Mouse (Mus musculus): Measurements from ENCODE around the gene Ntn1. TPM values are rescaled to one million over a fixed set of nuclear protein-coding genes. Genes with fewer than 3 reads are reported as not detected.

Ntn1 gene
- polyA plus RNA-seq, 1 experiment from 2014 or later = 0.15 TPM

DNA sequence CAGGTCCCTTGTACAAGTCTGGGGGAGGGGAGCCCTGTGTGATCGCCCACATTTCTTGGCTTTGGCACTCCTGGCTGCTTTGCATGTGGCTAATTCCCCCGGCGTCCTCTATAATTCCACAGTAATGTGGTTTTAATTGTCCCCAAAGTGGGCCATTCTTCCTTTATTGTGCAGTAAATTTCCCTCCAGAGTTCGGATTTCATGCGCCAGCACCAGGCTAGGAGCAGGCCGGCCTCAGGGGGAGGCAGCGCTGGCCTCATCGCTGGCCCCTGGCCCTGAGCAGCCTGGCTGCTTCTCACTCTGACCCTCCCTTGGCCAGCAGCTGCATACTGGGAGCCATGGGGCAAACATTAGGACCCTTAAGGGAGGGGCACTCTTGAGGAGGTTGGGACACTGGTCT is 110.0 kb downstream of the Ntn1 start:
- 65% methylated on average over 8 of the region's 8 CpGs for WGBS (ENCODE audit: insufficient replicate concordance)
- no peak overlapping the region for H3K9ac ChIP-seq
- H3K36me3 ChIP-seq (replicated peaks) = no peaks in the 10 kb centered on the region
- ATAC-seq (ENCODE audit: insufficient read depth) = no peak
- no peak overlapping the region for H3K27ac ChIP-seq (replicated peaks)
- no peaks in the 10 kb centered on the region; the same call in 1 of the 2 replicates for H3K27me3 ChIP-seq
- no peaks in the 10 kb centered on the region for H3K4me1 ChIP-seq (replicated peaks)
- no peaks in the 10 kb centered on the region for H3K9me3 ChIP-seq (replicated peaks)
- H3K4me2 ChIP-seq = no peak overlapping the region
- no peak overlapping the region for H3K4me3 ChIP-seq (replicated peaks)

DNA sequence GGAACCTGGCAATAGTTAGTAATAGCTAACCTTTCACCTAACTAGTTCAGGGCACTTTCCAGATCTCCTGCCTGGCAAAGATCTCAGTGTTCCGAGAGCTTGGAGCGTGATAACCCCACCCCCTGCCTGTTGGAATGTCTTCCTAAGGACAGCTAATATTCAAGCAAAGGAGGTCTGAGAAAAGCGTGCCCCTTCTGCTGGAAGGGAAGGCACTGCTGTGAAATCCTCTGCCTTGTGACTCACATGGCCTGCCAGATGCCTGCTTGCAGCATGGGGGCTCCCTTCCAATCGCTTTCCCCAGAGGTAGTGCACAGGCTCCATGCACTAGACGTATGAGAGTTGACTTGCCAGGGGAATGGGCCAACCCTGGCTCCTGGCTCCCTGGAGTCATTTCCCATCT is 113.3 kb downstream of the Ntn1 start:
- Histone ChIP-seq H3K27me3 (no peaks in the 10 kb centered on the region; the same call in 1 of the 2 replicates), H3K36me3 (replicated peaks) (no peaks in the 10 kb centered on the region), H3K9me3 (replicated peaks) (no peaks in the 10 kb centered on the region), H3K4me3 (replicated peaks) (no peak overlapping the region), H3K4me1 (replicated peaks) (no peaks in the 10 kb centered on the region), H3K4me2 (no peak overlapping the region), H3K9ac (no peak overlapping the region), H3K27ac (replicated peaks) (no peak overlapping the region)
- ATAC-seq (ENCODE audit: insufficient read depth) = no peak
- 62% methylated on average over 5 of the region's 5 CpGs for WGBS (ENCODE audit: insufficient replicate concordance)

DNA sequence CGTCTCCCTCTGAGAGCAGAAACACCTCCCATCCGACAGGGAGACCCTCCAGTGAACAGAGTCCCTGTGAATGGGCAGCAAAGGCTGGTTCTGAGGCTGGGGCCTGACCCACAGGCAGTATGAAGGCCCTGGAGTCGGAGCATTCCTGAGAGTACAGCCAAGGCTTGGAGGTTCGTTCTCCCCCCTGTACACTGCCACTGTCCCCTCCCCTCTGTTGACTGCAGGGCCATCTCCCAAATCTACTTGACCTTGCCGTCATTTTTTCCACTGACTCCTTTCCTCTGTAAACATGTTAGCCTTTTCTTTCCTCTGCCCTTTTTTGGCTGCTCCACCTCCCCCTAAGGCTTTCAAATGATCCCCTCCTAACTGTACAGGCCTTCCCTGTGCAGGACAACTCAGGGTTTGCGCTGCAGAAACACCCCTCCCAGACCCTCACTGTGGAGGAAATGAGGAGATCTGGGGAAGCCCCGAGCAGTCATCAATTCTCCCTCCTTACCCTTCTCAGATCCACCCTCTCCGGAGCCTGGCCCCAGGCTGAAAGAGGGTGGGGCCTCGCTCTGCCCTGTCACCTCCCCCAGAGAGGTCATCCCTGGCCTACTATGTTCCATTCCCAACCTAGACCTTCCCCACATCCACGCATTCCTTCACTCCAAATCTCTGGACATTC is 114.3 kb downstream of the Ntn1 start:
- Histone ChIP-seq H3K4me2 (no peak overlapping the region), H3K4me3 (replicated peaks) (no peak overlapping the region), H3K27ac (replicated peaks) (no peak overlapping the region), H3K27me3 (no peaks in the 10 kb centered on the region; the same call in 1 of the 2 replicates), H3K4me1 (replicated peaks) (no peaks in the 10 kb centered on the region), H3K9me3 (replicated peaks) (no peaks in the 10 kb centered on the region), H3K9ac (no peak overlapping the region), H3K36me3 (replicated peaks) (no peaks in the 10 kb centered on the region)
- WGBS (ENCODE audit: insufficient replicate concordance) = 44% methylated on average over 10 of the region's 10 CpGs
- no peak for ATAC-seq (ENCODE audit: insufficient read depth)

DNA sequence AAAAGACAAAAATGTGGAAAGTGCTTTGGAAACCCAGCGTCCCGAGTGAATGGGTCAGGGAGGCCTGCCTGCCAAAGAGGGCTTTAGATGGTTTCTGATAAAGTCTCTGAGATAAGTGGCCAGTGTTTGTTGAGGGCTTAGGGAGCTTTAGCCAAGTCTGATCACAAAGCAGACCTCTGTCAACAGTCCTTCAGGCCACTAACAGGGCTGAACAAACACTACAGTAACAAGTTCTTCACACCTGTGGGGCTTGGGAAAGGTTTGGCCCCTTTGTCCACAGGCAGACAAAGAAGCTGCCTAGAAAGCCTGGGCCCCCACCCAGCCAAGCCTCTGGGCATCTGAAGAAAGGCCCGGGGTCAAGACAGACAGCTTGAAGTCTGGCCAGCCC is 114.9 kb downstream of the Ntn1 start:
- WGBS (ENCODE audit: insufficient replicate concordance) = 43% methylated on average over 3 of the region's 3 CpGs
- H3K27ac ChIP-seq (replicated peaks) = no peak overlapping the region

DNA sequence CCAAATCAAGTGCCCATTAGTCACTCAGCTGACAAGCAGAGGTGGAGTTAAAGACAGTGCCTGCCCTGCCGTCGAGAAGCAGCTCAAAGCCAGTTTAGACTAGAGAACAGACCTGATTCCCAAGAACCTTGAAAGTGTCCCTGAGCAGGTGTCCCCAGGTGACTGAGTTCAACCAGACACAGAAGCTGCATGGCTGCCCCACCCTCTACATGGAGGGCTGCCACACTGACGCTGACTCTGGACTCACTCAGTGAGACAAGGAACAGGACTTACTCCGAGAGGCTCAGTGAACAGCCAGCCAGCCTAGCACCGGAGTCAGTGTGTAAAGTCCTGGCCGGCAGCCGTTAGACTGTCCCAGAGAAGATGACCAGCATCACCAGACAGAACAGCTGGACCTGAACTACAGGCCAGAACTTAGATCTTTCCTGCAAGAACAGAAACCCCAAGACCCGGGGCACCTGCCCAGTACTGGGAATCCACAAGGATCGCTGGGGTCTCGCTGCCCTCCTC is 120.6 kb downstream of the Ntn1 start:
- Histone ChIP-seq H3K9ac (no peak overlapping the region), H3K36me3 (replicated peaks) (no peaks in the 10 kb centered on the region), H3K4me3 (replicated peaks) (no peak overlapping the region), H3K27me3 (peaks cover 9% of the 10 kb centered on the region; the same call in 1 of the 2 replicates), H3K27ac (replicated peaks) (no peak overlapping the region), H3K4me1 (replicated peaks) (no peaks in the 10 kb centered on the region), H3K9me3 (replicated peaks) (no peaks in the 10 kb centered on the region), H3K4me2 (no peak overlapping the region)
- WGBS (ENCODE audit: insufficient replicate concordance) = 62% methylated on average over 10 of the region's 10 CpGs
- no peak for ATAC-seq (ENCODE audit: insufficient read depth)

More for the DNA sequence above, 114.9 kb downstream of the Ntn1 start:
- Histone ChIP-seq H3K4me3 (replicated peaks) (no peak overlapping the region), H3K36me3 (replicated peaks) (no peaks in the 10 kb centered on the region), H3K9me3 (replicated peaks) (no peaks in the 10 kb centered on the region), H3K4me1 (replicated peaks) (no peaks in the 10 kb centered on the region), H3K4me2 (no peak overlapping the region), H3K9ac (no peak overlapping the region), H3K27me3 (no peaks in the 10 kb centered on the region)
- ATAC-seq (ENCODE audit: insufficient read depth) = no peak

GRCm38 (mm10) chr11:68276945-68277344 is 123.7 kb downstream of the Ntn1 start:
- WGBS (ENCODE audit: insufficient replicate concordance) = 27% methylated on average over 7 of the region's 7 CpGs
- no peak for ATAC-seq (ENCODE audit: insufficient read depth)
- H3K36me3 ChIP-seq (replicated peaks) = no peaks in the 10 kb centered on the region

GRCm38 (mm10) chr11:68274331-68274811 is 126.3 kb downstream of the Ntn1 start:
- no peak overlapping the region for H3K27ac ChIP-seq (replicated peaks)
- peaks cover 9% of the 10 kb centered on the region; the same call in 1 of the 2 replicates for H3K27me3 ChIP-seq
- H3K4me3 ChIP-seq (replicated peaks) = no peak overlapping the region
- H3K9ac ChIP-seq = no peak overlapping the region
- no peaks in the 10 kb centered on the region for H3K36me3 ChIP-seq (replicated peaks)
- 61% methylated on average over 10 of the region's 10 CpGs for WGBS (ENCODE audit: insufficient replicate concordance)
- no peaks in the 10 kb centered on the region for H3K4me1 ChIP-seq (replicated peaks)
- ATAC-seq (ENCODE audit: insufficient read depth) = no peak
- H3K4me2 ChIP-seq = no peak overlapping the region
- H3K9me3 ChIP-seq (replicated peaks) = no peaks in the 10 kb centered on the region

More at GRCm38 (mm10) chr11:68276945-68277344, 123.7 kb downstream of the Ntn1 start:
- H3K4me1 ChIP-seq (replicated peaks) = no peaks in the 10 kb centered on the region
- H3K9me3 ChIP-seq (replicated peaks) = no peaks in the 10 kb centered on the region
- H3K4me3 ChIP-seq (replicated peaks) = no peak overlapping the region
- H3K27me3 ChIP-seq = peaks cover 9% of the 10 kb centered on the region; the same call in 1 of the 2 replicates
- no peak overlapping the region for H3K9ac ChIP-seq
- no peak overlapping the region for H3K27ac ChIP-seq (replicated peaks)
- H3K4me2 ChIP-seq = no peak overlapping the region

DNA sequence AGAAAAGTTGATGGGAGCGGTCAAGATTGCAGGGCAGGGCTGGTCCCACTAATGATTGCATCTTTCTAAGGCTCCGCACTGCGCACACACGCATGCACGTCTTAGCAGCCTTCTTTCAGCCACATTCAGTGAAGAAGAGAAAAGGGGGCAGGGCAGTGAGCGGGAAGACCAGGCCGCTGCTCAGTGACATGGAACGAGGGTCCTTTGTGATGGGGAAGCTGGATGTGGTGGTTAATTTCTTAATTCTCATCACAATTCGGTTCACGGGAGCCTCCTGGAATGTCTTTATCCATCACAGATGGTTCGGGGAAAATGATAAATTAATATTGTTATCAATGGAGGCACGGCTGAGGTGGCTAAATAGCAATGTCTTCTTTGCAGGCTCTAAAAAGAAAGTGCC is 126.8 kb downstream of the Ntn1 start:
- WGBS (ENCODE audit: insufficient replicate concordance) = 71% methylated on average over 12 of the region's 12 CpGs
- H3K4me1 ChIP-seq (replicated peaks) = no peaks in the 10 kb centered on the region
- H3K9ac ChIP-seq = no peak overlapping the region
- no peak for ATAC-seq (ENCODE audit: insufficient read depth)
- H3K36me3 ChIP-seq (replicated peaks) = no peaks in the 10 kb centered on the region
- H3K27ac ChIP-seq (replicated peaks) = no peak overlapping the region
- peaks cover 9% of the 10 kb centered on the region; the same call in 1 of the 2 replicates for H3K27me3 ChIP-seq
- no peak overlapping the region for H3K4me2 ChIP-seq
- H3K9me3 ChIP-seq (replicated peaks) = no peaks in the 10 kb centered on the region
- no peak overlapping the region for H3K4me3 ChIP-seq (replicated peaks)

DNA sequence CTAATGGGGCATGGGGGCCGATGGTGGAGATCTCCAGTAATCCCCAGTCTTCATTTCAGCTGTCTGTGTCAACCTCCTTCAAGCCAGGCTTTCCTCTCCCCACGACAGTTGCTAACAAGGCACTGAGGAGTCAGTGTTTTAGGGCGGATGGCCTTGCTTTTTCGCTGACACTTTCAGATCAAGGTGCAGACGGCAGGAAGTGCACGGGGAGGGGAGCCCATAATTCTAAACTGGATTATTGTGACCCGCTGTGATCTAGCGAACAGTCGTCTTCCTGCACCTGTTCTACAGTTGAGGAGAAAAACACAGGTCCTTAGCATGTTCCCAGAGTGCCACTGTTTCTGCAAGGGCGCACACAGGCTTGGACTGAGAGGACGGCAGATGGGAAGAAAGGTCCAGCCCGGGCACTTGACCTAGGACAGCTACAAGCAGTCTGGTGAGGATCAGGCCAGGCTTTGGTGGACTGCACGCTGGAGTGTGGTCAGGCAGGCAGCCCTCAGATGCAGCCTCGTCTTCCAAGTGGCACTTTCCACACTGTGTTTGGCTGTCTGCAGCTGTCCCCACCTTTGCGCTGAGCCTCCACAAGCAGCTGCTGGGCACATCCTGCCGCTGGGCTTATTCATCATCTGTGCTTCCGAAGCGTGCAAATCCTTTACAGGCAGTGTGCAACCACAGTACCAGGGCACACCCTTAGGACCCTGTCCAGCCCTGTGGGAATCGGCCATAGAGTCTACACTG is 129.7 kb downstream of the Ntn1 start:
- Histone ChIP-seq H3K4me2 (no peak overlapping the region), H3K4me3 (replicated peaks) (no peak overlapping the region), H3K36me3 (replicated peaks) (no peaks in the 10 kb centered on the region), H3K4me1 (replicated peaks) (no peaks in the 10 kb centered on the region), H3K9ac (no peak overlapping the region), H3K9me3 (replicated peaks) (no peaks in the 10 kb centered on the region), H3K27ac (replicated peaks) (no peak overlapping the region), H3K27me3 (no peaks in the 10 kb centered on the region)
- WGBS (ENCODE audit: insufficient replicate concordance) = 63% methylated on average over 19 of the region's 19 CpGs
- ATAC-seq (ENCODE audit: insufficient read depth) = no peak

DNA sequence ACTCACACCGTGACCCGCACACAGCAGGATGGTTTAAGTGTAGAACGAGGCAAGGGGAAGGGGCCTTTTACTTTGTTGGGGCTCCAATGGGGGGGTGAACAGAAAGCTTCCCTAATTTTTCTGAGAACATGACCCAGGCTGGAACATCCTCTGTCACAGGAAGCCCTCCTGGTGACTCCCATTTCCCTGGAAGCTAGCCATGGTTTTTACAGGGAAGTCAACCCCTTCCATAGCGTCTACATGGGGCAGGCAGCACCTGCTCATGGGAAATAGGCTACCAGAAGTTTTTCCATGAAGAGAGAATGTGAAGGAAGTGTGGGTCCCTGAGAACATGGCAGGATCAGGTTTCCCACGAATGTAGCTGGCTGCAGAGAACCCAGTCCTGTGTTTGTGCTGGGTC is 136.3 kb downstream of the Ntn1 start:
- no peak overlapping the region for H3K4me3 ChIP-seq (replicated peaks)
- H3K9me3 ChIP-seq (replicated peaks) = no peaks in the 10 kb centered on the region
- H3K9ac ChIP-seq = no peak overlapping the region
- ATAC-seq (ENCODE audit: insufficient read depth) = no peak
- H3K27ac ChIP-seq (replicated peaks) = no peak overlapping the region
- H3K27me3 ChIP-seq = no peaks in the 10 kb centered on the region
- WGBS (ENCODE audit: insufficient replicate concordance) = 64% methylated on average over 5 of the region's 5 CpGs
- H3K36me3 ChIP-seq (replicated peaks) = no peaks in the 10 kb centered on the region
- H3K4me2 ChIP-seq = no peak overlapping the region
- H3K4me1 ChIP-seq (replicated peaks) = no peaks in the 10 kb centered on the region

GRCm38 (mm10) chr11:68263100-68263499 is 137.5 kb downstream of the Ntn1 start:
- ATAC-seq (ENCODE audit: insufficient read depth) = no peak
- no peaks in the 10 kb centered on the region for H3K9me3 ChIP-seq (replicated peaks)
- 55% methylated on average over 5 of the region's 5 CpGs for WGBS (ENCODE audit: insufficient replicate concordance)

More at GRCm38 (mm10) chr11:68263100-68263499, 137.5 kb downstream of the Ntn1 start:
- no peak overlapping the region for H3K4me2 ChIP-seq
- H3K27ac ChIP-seq (replicated peaks) = no peak overlapping the region
- H3K27me3 ChIP-seq = no peaks in the 10 kb centered on the region
- no peak overlapping the region for H3K4me3 ChIP-seq (replicated peaks)
- no peak overlapping the region for H3K9ac ChIP-seq
- no peaks in the 10 kb centered on the region for H3K4me1 ChIP-seq (replicated peaks)
- no peaks in the 10 kb centered on the region for H3K36me3 ChIP-seq (replicated peaks)
